Mouse (Mus musculus) bone marrow macrophage, adult 2 months (primary cell): Measurements from ENCODE around the gene Cd164l2. TPM values are rescaled to one million over a fixed set of nuclear protein-coding genes. Genes with fewer than 3 reads are reported as not detected.

ENCODE experiments used
- H3K27ac ChIP-seq: 2 replicates; pipeline ENCODE4 v1.5.1; 2012; ENCODE audit warnings: low read depth, low read length; ENCODE audit not compliant: insufficient read depth
- H3K4me1 ChIP-seq: 2 replicates; pipeline ENCODE4 v1.6.1; 2012; ENCODE audit warnings: low read length; ENCODE audit not compliant: control insufficient read depth, insufficient read depth
- H3K4me3 ChIP-seq: 2 replicates; pipeline ENCODE4 v1.5.1; 2012; ENCODE audit warnings: mild to moderate bottlenecking, low read length, moderate library complexity; ENCODE audit not compliant: insufficient read depth
- CTCF ChIP-seq: IDR thresholded peaks from 2 replicates; pipeline ENCODE4 v1.5.1; 2012; ENCODE audit warnings: low read depth, mild to moderate bottlenecking, low read length, moderate library complexity
- POLR2A ChIP-seq: IDR thresholded peaks from 2 replicates; pipeline ENCODE4 v1.6.1; 2012; ENCODE audit warnings: mild to moderate bottlenecking, low read depth, low read length, borderline replicate concordance
- polyA plus RNA-seq: library from polyadenylated mRNA; stranded (reverse); fragments of >200 nt; gene quantifications from 2 replicates; pipeline ENCODE4 v1.2.4, GENCODE M21; 2012; ENCODE audit not compliant: missing spikeins, insufficient read depth, insufficient read length

The Cd164l2 gene
- polyA plus RNA-seq, 1 experiment, result not detected

DNA sequence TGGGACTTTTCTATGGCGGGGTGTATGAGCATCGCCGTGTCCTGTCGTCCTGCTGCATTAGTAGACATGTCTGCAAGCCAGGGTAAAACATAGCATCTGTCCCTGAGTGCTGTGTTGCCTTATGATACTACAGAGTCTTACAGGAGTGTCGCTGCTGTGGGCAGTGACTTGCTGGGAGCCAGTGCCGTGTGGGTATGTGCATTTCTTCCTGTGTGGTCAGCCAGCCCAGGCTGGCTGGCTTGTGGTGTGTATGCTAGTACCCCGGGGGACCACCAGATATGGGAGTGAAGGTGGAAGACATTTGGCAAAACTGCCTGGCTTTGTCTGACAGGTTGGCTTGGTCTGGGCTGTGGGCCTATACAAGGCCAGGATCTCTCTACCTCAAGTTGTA lies 50.4 kb downstream of the Cd164l2 start:
- no peaks in the 10 kb centered on the region for H3K4me1 ChIP-seq
- H3K27ac ChIP-seq, result no peak overlapping the region

GRCm38 (mm10) chr4:133262882-133263281 lies 51.0 kb downstream of the Cd164l2 start, which contains the start of gene Sytl1:
Sytl1 (minus strand) TSS chr4:133263113.
- TF ChIP-seq CTCF (no peak), POLR2A (no peak)
- H3K27ac ChIP-seq, result no peak within 1 kb of the TSS
- H3K4me3 ChIP-seq, result no peak within 1 kb of the TSS
- no peaks in the 10 kb centered on the region for H3K4me1 ChIP-seq

More for the DNA sequence above, 50.4 kb downstream of the Cd164l2 start:
- no peak overlapping the region for H3K4me3 ChIP-seq
- TF ChIP-seq POLR2A, result no peak
- no peak for TF ChIP-seq CTCF

- Histone ChIP-seq H3K4me1 (no peaks in the 10 kb centered on the region), H3K27ac (no peak overlapping the region)
These were observed 51.8 kb downstream of the Cd164l2 start for GRCm38 (mm10) chr4:133263756-133264155.

DNA sequence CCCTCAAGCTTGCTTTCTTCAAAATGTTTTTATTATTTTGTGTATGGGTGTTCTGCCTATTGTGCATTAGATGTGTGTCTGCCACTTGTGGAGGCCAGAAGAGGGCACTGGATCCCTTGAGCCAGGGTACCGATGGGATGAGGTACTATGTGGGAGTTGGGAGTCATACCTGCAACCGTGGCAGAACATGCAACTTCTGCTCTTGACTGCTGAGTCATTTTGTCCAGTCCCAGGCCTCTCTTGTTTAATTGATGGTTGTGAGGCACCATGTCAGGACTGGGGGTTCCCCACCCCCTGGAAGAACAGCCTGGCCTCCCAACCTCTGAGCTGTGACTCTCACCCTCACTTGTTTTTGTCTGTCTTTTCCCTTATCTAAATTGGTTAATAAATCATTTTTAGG lies 52.6 kb downstream of the Cd164l2 start:
- H3K27ac ChIP-seq, result no peak overlapping the region
- no peak overlapping the region for H3K4me3 ChIP-seq
- TF ChIP-seq CTCF, result no peak
- TF ChIP-seq POLR2A, result no peak
- H3K4me1 ChIP-seq, result no peaks in the 10 kb centered on the region

More at GRCm38 (mm10) chr4:133263756-133264155, 51.8 kb downstream of the Cd164l2 start:
- TF ChIP-seq CTCF (no peak), POLR2A (no peak)
- no peak overlapping the region for H3K4me3 ChIP-seq

GRCm38 (mm10) chr4:133265297-133265696 lies 53.4 kb downstream of the Cd164l2 start:
- no peak overlapping the region for H3K4me3 ChIP-seq
- H3K27ac ChIP-seq, result no peak overlapping the region
- no peaks in the 10 kb centered on the region for H3K4me1 ChIP-seq
- TF ChIP-seq POLR2A (no peak), CTCF (no peak)

- H3K4me3 ChIP-seq, result no peak overlapping the region
- H3K4me1 ChIP-seq, result no peaks in the 10 kb centered on the region
- TF ChIP-seq CTCF (no peak), POLR2A (no peak)
- no peak overlapping the region for H3K27ac ChIP-seq
These were observed 53.8 kb downstream of the Cd164l2 start for GRCm38 (mm10) chr4:133265759-133266158.

- no peak overlapping the region for H3K27ac ChIP-seq
- no peaks in the 10 kb centered on the region for H3K4me1 ChIP-seq
- TF ChIP-seq CTCF, result no peak
- TF ChIP-seq POLR2A, result no peak
These were observed 54.4 kb downstream of the Cd164l2 start for GRCm38 (mm10) chr4:133266248-133266880.

DNA sequence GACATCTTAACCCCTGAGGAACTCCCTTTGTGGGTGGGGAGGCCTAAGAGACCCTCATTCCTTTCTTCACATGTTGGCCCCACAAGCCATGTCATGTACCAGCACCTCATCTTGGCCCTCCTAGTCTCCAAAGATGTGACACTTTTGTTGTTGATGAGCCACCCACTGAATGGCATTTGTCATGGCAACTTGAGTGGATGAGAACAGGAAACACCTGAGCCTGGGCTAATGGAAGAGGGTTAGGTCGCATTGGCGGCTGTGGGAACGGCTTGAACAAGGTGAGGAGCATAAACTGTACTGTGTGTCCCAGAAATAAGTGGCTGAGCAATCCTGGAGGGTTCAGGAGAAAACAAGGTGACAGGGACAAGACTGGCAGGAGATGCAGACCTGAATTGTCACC lies 57.0 kb downstream of the Cd164l2 start:
- Histone ChIP-seq H3K4me1 (no peaks in the 10 kb centered on the region), H3K27ac (no peak overlapping the region), H3K4me3 (no peak overlapping the region)
- TF ChIP-seq POLR2A (no peak), CTCF (no peak)

More at GRCm38 (mm10) chr4:133266248-133266880, 54.4 kb downstream of the Cd164l2 start:
- H3K4me3 ChIP-seq, result no peak overlapping the region

DNA sequence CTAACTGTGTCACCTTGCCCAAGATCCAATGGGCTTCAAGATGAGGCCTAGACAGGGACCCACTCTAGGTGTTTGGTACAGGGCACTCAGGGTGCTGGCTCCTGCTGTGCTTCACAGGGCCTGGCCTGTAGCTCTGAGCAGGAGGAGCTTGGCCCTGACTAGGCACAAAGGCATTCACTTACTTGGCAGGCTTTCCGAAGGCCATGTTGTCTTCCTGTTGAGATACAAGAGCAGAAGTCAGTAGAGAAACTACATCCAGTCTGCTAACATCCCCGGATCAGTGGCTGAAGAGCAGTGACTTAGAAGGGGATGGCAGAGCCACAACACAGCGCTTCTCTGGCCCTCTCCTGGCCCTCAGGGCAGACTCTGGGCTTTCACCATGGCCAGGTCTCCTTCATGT lies 57.7 kb downstream of the Cd164l2 start:
- no peaks in the 10 kb centered on the region for H3K4me1 ChIP-seq
- no peak overlapping the region for H3K27ac ChIP-seq
- no peak overlapping the region for H3K4me3 ChIP-seq
- TF ChIP-seq CTCF (no peak), POLR2A (no peak)

DNA sequence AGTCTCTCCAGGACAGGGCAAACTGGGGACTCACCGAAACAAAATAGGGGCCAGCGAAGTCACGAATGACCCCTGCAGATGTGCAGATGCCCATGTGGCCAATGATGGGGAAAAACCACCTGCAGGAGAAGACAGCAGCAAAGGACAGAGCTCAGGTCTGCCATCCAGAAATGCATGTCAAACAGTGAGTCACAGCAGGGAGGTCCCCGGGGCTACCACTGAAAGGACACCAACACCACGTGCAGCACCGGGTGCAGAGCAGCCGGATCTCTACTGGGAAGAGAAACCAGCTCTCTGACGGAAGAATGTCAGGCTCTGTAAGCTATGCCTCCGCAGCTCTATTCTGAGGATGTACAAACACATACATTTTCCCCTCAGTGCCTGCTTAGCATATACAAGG lies 59.0 kb downstream of the Cd164l2 start:
- H3K4me3 ChIP-seq, result no peak overlapping the region
- H3K4me1 ChIP-seq, result peaks cover 6% of the 10 kb centered on the region
- TF ChIP-seq POLR2A (no peak), CTCF (no peak)
- no peak overlapping the region for H3K27ac ChIP-seq

Other genes starting within 250 kb of the Cd164l2 start
- gene Fgr, start 238.0 kb upstream of the Cd164l2 start, polyA plus RNA-seq, result 24.3 and 26.0 TPM in 2 replicates
- gene Ahdc1, start 200.9 kb upstream of the Cd164l2 start, polyA plus RNA-seq, result 5.5 and 8.7 TPM in 2 replicates
- 133 and 150 TPM in 2 replicates for gene Wasf2, start 81.6 kb upstream of the Cd164l2 start, polyA plus RNA-seq
- gene Gpr3, start 405 bp downstream of the Cd164l2 start, polyA plus RNA-seq, result not detected in 2 replicates
- gene Map3k6, start 28.7 kb downstream of the Cd164l2 start, polyA plus RNA-seq, result 1.2 and 1.6 TPM in 2 replicates
- gene Sytl1, start 51.0 kb downstream of the Cd164l2 start, polyA plus RNA-seq, result not detected in 2 replicates
- gene Tmem222, start 65.7 kb downstream of the Cd164l2 start, polyA plus RNA-seq, result 36.1 and 40.8 TPM in 2 replicates
- 30.5 TPM in 2 replicates for gene Wdtc1, start 141.3 kb downstream of the Cd164l2 start, polyA plus RNA-seq
- 27.7 and 31.6 TPM in 2 replicates for gene Slc9a1, start 157.6 kb downstream of the Cd164l2 start, polyA plus RNA-seq